Mouse (Mus musculus): ENCODE results near the gene Ccn6. TPM values are rescaled to one million over a fixed set of nuclear protein-coding genes. Genes with fewer than 3 reads are reported as not detected.

Ccn6 gene
- polyA plus RNA-seq, 1 experiment from 2014 or later, result not detected

DNA sequence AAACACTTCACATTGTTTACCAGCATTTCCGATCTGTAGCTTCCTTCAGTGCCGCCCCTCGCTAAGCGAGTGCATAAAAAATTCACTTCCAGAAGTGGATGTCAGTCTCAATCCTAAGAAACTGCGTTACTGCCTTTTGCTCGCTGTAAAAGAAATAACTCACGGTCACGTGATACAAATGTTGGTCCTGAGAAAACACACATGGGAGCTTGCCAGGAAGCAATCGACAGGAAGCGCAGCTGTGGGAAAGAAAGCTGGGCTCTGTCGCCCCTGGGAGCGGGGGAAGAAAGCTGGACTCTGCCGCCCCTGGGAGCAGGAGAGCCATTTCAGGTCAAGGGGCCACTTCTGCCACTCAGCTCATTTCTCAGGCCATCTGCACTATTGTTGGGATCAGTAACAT is 9.5 kb upstream of the Ccn6 start:
- ATAC-seq (ENCODE audit: insufficient read depth), result no peak
- Histone ChIP-seq H3K4me2 (peak overlapping the region; percentile 18), H3K27ac (replicated peaks) (no peak overlapping the region), H3K4me1 (replicated peaks) (peaks cover 33% of the 10 kb centered on the region), H3K27me3 (peaks cover 20% of the 10 kb centered on the region), H3K4me3 (replicated peaks) (no peak overlapping the region), H3K9me3 (replicated peaks) (no peaks in the 10 kb centered on the region), H3K9ac (no peak overlapping the region), H3K36me3 (replicated peaks) (no peaks in the 10 kb centered on the region)
- 19% methylated on average over 13 of the region's 13 CpGs for WGBS (ENCODE audit: insufficient replicate concordance)

DNA sequence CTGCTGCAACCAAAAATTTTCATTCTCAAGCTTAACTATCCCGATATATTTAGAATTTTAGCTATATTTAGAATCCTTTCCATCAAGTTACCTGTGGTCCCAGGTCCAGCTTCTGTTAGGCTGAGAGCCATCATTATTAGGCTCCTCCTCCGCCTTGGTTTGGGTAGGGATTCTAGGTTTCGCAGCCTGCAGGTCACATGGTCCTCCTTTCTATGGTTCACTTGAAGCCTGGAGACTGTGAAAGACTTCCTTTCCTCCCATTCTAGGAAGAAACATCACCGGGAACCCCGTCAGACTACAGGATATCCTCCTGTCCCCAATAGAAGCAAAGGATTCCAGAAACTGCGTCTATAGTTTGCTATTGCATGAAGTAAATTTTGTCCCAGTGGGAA is 8.9 kb upstream of the Ccn6 start:
- Histone ChIP-seq H3K9me3 (replicated peaks) (no peaks in the 10 kb centered on the region), H3K27ac (replicated peaks) (no peak overlapping the region), H3K36me3 (replicated peaks) (no peaks in the 10 kb centered on the region), H3K4me1 (replicated peaks) (peaks cover 33% of the 10 kb centered on the region), H3K4me2 (peak overlapping the region; percentile 18; the same call in 1 of the 2 replicates), H3K9ac (no peak overlapping the region), H3K4me3 (replicated peaks) (no peak overlapping the region), H3K27me3 (peaks cover 23% of the 10 kb centered on the region)
- ATAC-seq (ENCODE audit: insufficient read depth), result no peak
- 43% methylated on average over 6 of the region's 6 CpGs for WGBS (ENCODE audit: insufficient replicate concordance)

DNA sequence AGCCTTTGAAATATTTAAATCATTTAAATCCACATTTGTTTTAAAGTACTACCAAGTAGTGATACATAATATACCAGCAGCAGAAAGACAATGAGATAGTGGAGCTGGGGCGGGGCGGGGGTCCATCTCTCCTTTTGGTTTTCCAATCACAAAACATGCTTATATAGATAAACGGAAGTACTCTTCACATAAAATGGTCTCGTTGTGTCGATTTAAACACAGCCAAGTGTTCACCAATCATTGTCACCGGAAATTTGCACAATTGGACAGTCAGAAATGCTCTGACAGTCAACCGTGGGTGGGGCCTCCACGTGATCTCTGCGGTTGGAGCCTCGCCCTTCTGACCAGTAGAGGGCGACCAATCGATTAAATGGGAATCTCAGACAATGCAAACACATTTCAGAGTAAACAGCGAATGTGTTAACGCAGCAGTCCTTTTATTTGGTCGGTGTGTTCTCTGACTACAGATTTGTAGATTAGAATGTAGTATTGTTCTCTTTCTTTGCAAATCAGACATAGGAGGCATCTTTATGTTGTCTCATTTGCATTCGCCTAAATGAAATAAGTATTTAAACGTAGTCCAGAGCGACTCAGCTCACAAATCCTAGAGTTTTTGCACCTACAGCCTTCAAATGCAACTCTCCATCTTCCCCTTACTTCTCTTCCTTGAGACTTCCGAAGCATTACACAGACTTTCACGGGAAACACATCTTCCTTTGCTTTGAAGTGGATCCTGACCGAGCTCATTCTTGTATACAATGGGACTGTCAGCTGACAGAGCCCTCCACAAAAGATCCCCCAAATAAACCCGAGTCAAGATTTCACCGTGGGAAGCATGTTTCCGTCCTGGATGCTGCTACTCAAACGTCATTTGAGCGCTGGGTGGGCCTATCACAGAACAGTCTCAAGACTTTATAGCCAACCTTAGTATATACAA is 8.3 kb upstream of the Ccn6 start:
- ATAC-seq (ENCODE audit: insufficient read depth), result peak; percentile 73
- no peaks in the 10 kb centered on the region for H3K36me3 ChIP-seq (replicated peaks)
- peak overlapping the region; percentile 55 for H3K4me3 ChIP-seq (replicated peaks)
- peaks cover 30% of the 10 kb centered on the region for H3K27me3 ChIP-seq
- no peaks in the 10 kb centered on the region for H3K9me3 ChIP-seq (replicated peaks)
- H3K9ac ChIP-seq, result no peak overlapping the region
- peaks cover 33% of the 10 kb centered on the region for H3K4me1 ChIP-seq (replicated peaks)
- H3K27ac ChIP-seq (replicated peaks), result peak overlapping the region; percentile 67; the same call in 1 of the 2 replicates
- H3K4me2 ChIP-seq, result peak overlapping the region; percentile 79
- WGBS (ENCODE audit: insufficient replicate concordance), result 15% methylated on average over 26 of the region's 26 CpGs

DNA sequence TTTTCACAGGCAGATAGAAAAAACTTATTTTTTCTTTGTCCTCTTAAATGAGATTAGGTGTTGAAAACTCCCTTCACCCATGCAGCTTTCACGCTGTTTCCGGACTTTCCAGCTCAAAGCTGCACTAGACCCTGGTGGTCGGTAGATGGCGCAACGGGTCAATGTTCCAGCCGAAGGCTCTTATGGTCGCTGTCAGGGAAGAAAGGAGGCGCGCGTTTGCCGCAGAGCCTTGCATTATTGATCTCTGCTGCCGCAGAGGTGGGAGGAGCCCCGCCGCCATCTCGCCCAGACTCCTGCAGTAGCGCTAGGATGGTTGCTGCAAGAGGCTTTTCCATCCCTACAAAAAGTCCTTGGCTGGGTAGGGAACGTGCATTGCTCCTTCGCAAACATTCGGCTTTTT is 7.5 kb upstream of the Ccn6 start:
- H3K36me3 ChIP-seq (replicated peaks), result no peaks in the 10 kb centered on the region
- peaks cover 33% of the 10 kb centered on the region for H3K4me1 ChIP-seq (replicated peaks)
- no peak overlapping the region for H3K9ac ChIP-seq
- 0% methylated on average over 19 of the region's 19 CpGs for WGBS (ENCODE audit: insufficient replicate concordance)
- peak; percentile 77 for ATAC-seq (ENCODE audit: insufficient read depth)
- peak overlapping the region; percentile 55 for H3K4me3 ChIP-seq (replicated peaks)
- peaks cover 36% of the 10 kb centered on the region for H3K27me3 ChIP-seq
- H3K27ac ChIP-seq (replicated peaks), result peak overlapping the region; percentile 67; the same call in 1 of the 2 replicates
- no peaks in the 10 kb centered on the region for H3K9me3 ChIP-seq (replicated peaks)
- H3K4me2 ChIP-seq, result peak overlapping the region; percentile 79

DNA sequence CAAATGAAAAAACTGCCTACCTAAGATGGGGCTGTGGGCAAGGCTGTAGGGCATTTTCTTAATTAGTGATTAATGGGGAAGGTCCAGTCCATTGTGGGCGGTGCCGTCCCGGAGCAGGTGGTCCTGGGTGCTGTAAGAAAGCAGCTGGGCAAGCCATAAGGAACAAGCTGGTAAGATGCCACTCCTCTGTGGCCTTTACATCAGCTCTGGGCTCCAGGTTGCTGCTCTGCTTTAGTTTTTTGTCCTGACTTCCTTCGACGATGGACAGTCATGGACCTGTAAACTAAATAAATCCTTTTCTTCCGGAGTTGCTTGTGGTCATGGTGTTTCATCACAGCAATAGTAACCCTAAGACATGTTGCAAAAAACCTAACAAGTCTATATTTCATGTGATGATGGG is 7.1 kb upstream of the Ccn6 start:
- H3K4me2 ChIP-seq, result peak overlapping the region; percentile 79
- no peaks in the 10 kb centered on the region for H3K9me3 ChIP-seq (replicated peaks)
- H3K9ac ChIP-seq, result no peak overlapping the region
- ATAC-seq (ENCODE audit: insufficient read depth), result no peak
- no peak overlapping the region for H3K27ac ChIP-seq (replicated peaks)
- H3K4me3 ChIP-seq (replicated peaks), result no peak overlapping the region
- peaks cover 35% of the 10 kb centered on the region for H3K4me1 ChIP-seq (replicated peaks)
- WGBS (ENCODE audit: insufficient replicate concordance), result 8% methylated on average over 6 of the region's 6 CpGs
- H3K36me3 ChIP-seq (replicated peaks), result no peaks in the 10 kb centered on the region
- peaks cover 41% of the 10 kb centered on the region for H3K27me3 ChIP-seq

DNA sequence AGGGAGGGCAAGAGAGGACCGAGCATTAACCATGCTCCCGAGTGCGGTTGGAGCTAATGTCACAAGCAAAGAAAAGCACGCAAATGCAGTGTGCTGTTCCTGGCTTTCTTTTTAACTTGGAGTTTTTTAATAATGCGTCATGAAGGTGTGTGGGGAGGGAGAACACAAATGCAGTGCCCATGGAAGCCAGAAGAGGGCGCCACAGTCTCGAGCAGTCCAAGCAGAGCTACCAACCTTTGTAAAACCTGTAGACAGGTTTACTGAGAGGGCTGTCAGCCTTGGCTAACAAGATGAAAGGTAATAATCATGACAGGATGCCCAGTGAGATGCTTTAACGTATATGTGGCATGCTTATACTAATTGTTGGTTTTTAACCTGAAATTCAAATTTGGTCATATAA is 6.6 kb upstream of the Ccn6 start:
- Histone ChIP-seq H3K9ac (no peak overlapping the region), H3K4me2 (0 out of 2 replicates have a peak overlapping the region, but pooled peaks have one; percentile 79), H3K27me3 (peaks cover 45% of the 10 kb centered on the region), H3K27ac (replicated peaks) (no peak overlapping the region), H3K4me1 (replicated peaks) (peaks cover 38% of the 10 kb centered on the region), H3K9me3 (replicated peaks) (no peaks in the 10 kb centered on the region), H3K36me3 (replicated peaks) (no peaks in the 10 kb centered on the region), H3K4me3 (replicated peaks) (no peak overlapping the region)
- no peak for ATAC-seq (ENCODE audit: insufficient read depth)
- WGBS (ENCODE audit: insufficient replicate concordance), result 9% methylated on average over 8 of the region's 8 CpGs

DNA sequence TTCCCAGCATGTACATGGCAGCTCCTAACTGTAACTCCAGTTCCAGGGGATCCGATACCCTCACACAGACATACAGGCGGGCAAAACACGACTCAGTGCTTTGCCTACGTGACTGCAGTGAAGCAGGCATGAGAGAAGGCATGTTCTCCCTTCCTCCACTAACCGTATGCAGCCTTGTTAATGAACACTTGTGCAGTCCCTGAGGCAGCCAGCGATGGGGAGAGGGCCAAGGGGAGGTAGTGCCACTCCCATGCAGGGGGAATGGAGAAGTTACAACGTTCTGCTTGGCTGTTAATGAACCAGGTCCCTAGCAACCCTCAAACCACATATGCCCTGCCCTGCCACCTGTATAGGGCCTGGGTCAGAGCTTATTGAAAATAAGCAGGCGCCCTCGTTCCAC is 6.0 kb upstream of the Ccn6 start:
- no peak overlapping the region for H3K9ac ChIP-seq
- H3K4me3 ChIP-seq (replicated peaks), result no peak overlapping the region
- no peaks in the 10 kb centered on the region for H3K9me3 ChIP-seq (replicated peaks)
- no peak for ATAC-seq (ENCODE audit: insufficient read depth)
- H3K27me3 ChIP-seq, result peaks cover 49% of the 10 kb centered on the region
- no peaks in the 10 kb centered on the region for H3K36me3 ChIP-seq (replicated peaks)
- no peak overlapping the region for H3K4me2 ChIP-seq
- no peak overlapping the region for H3K27ac ChIP-seq (replicated peaks)
- peaks cover 33% of the 10 kb centered on the region for H3K4me1 ChIP-seq (replicated peaks)
- WGBS (ENCODE audit: insufficient replicate concordance), result 40% methylated on average over 9 of the region's 9 CpGs

DNA sequence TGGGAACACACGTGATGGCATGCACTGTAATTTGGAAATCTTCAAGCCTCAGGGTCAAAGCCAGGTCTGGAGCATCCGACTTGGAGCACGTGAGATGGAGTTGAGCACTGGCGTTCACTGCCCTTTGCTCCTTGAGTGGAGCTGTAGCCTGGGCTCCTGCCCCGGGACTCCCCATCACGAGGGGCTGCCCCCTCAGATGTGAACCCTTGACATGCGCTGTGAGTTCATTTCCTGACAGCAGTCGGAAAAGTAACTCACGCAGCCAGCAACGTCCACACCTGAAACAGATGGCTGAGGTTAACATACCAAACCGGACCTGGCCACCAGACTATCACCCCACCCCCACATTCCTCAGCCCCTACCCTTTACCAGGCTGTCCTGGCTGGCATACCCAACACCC is 4.0 kb upstream of the Ccn6 start:
- H3K36me3 ChIP-seq (replicated peaks), result no peaks in the 10 kb centered on the region
- peaks cover 49% of the 10 kb centered on the region for H3K27me3 ChIP-seq
- ATAC-seq (ENCODE audit: insufficient read depth), result no peak
- no peak overlapping the region for H3K4me2 ChIP-seq
- H3K9ac ChIP-seq, result no peak overlapping the region
- 62% methylated on average over 11 of the region's 11 CpGs for WGBS (ENCODE audit: insufficient replicate concordance)
- H3K4me1 ChIP-seq (replicated peaks), result peaks cover 33% of the 10 kb centered on the region
- no peak overlapping the region for H3K4me3 ChIP-seq (replicated peaks)
- no peaks in the 10 kb centered on the region for H3K9me3 ChIP-seq (replicated peaks)
- no peak overlapping the region for H3K27ac ChIP-seq (replicated peaks)

DNA sequence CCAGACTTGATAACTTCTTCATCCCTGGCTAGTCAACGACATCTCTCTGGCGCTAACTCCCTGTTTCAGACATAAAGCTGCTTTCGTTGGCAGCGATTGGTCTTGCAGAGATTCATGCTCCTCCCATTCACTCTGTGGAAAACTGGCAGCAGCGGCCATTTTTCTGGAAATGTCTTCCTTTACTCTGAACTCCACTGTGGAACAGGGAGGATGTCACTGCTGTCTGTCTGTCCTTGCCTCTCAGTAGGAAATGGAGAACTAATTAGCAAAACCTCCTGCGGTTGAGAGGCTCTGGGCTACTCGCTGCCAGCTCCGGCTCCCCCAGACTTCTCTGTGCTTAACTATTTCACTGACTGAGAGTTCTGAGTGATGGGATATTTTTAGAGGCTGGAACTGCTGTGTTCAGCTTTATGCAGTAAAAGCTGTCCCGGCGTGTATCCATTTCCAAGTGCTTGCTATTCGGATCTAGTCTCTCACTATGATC is 2.1 kb upstream of the Ccn6 start:
- H3K4me3 ChIP-seq (replicated peaks), result no peak overlapping the region

DNA sequence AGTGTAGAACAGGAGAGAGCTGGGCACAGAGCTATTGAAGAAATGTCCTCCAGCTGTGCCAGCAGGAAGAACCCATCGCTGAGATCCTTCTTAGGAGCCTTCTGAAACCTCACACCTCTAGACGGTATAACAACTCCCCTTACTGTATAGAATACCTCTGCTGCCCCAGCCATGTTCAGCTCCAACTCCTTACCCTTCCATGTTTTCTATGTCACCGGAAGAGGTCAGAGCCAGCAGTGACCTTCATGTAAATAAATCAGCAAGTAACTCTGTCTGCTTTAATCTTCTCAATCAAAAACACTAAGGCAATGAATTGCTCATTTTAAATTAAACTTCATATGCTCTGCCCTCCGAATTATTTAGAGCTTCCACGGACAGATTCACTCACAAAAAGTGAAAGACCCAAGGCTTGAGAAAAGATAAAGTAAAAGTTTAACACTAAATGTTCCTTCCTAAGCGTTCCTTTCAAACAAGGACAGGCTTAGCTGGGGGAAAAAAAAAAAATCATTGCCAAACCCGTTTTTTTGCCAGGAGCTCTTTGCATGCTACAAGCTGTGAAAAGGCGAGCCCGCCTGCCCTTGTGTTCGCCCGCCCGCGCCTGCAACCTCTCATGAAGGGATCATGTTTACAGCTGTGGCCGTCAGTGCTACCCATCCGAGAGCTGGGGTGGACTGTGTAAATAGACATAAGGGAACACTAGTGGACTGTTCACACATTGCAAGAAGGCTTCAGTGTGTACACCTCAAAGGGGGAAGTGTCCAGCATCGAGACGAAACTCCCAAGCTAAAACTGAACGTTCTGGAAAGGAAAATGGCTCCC is 719 bp downstream of the Ccn6 start:
- 0 out of 2 replicates have a peak, but pooled peaks cover 8% of the 10 kb centered on the region for H3K4me1 ChIP-seq (replicated peaks)
- WGBS (ENCODE audit: insufficient replicate concordance), result 49% methylated on average over 18 of the region's 18 CpGs
- no peaks in the 10 kb centered on the region for H3K36me3 ChIP-seq (replicated peaks)
- H3K4me3 ChIP-seq (replicated peaks), result no peak overlapping the region
- peak overlapping the region; percentile 32 for H3K4me2 ChIP-seq
- peak; percentile 47; the same call in 1 of the 2 replicates for ATAC-seq (ENCODE audit: insufficient read depth)
- no peak overlapping the region for H3K9ac ChIP-seq
- H3K9me3 ChIP-seq (replicated peaks), result no peaks in the 10 kb centered on the region
- H3K27ac ChIP-seq (replicated peaks), result no peak overlapping the region
- H3K27me3 ChIP-seq, result peaks cover 39% of the 10 kb centered on the region

More for the DNA sequence above, 2.1 kb upstream of the Ccn6 start:
- H3K4me1 ChIP-seq (replicated peaks), result peaks cover 16% of the 10 kb centered on the region
- no peak for ATAC-seq (ENCODE audit: insufficient read depth)
- H3K9ac ChIP-seq, result no peak overlapping the region
- WGBS (ENCODE audit: insufficient replicate concordance), result 32% methylated on average over 11 of the region's 11 CpGs
- no peaks in the 10 kb centered on the region for H3K36me3 ChIP-seq (replicated peaks)
- no peaks in the 10 kb centered on the region for H3K9me3 ChIP-seq (replicated peaks)
- H3K27ac ChIP-seq (replicated peaks), result no peak overlapping the region
- no peak overlapping the region; the same call in 1 of the 2 replicates for H3K4me2 ChIP-seq
- peaks cover 49% of the 10 kb centered on the region for H3K27me3 ChIP-seq

DNA sequence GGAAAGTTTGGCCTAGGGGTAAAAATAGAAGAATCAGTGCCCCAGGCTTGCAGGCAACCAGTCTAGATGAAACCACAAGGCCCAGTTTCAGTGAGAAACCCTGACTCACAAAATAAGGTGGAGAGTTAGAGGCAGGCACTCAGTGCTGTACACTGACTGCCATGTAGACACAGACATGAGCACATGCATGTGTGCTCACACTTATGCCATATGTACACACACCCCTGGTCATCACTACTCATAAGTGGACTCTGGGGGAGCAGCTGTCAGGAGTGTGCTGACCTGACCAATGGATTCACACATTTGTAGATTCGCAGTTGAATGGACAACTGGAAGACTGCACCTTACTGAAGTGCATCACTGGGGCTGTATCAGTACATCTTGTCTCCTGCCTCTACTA is 2.2 kb downstream of the Ccn6 start:
- H3K4me1 ChIP-seq (replicated peaks), result 0 out of 2 replicates have a peak, but pooled peaks cover 8% of the 10 kb centered on the region
- no peaks in the 10 kb centered on the region for H3K36me3 ChIP-seq (replicated peaks)
- no peak overlapping the region for H3K9ac ChIP-seq
- ATAC-seq (ENCODE audit: insufficient read depth), result no peak
- H3K9me3 ChIP-seq (replicated peaks), result no peaks in the 10 kb centered on the region
- no peak overlapping the region for H3K27ac ChIP-seq (replicated peaks)
- H3K27me3 ChIP-seq, result peaks cover 25% of the 10 kb centered on the region
- no peak overlapping the region for H3K4me3 ChIP-seq (replicated peaks)
- 69% methylated on average over 1 of the region's 1 CpGs for WGBS (ENCODE audit: insufficient replicate concordance)
- no peak overlapping the region for H3K4me2 ChIP-seq
